Mouse (Mus musculus) fat pad, adult 2 months (tissue): ENCODE data around the gene Hdac1.
A peak's percentile ranks its signal among the peaks of the same experiment; 100 is the strongest.
"Not testable (repeated sequence)": the region's sequence is repeated elsewhere in the genome, so short reads cannot be mapped to it uniquely, and the experiment has no call there.

Source experiments
- DNase-seq: peaks from one replicate; pipeline ENCODE4 v3.0.0-alpha.2; 2011; ENCODE audit warnings: low read depth, low spot score; ENCODE audit errors: extremely low read depth

The Hdac1 gene

GRCm38 (mm10) chr4:129558321-129558955 is 15.9 kb upstream of the Hdac1 start:
- no peak for DNase-seq

GRCm38 (mm10) chr4:129557256-129557808 is 14.8 kb upstream of the Hdac1 start:
- DNase-seq: no peak

- peak; percentile 19 for DNase-seq
These were observed 14.2 kb upstream of the Hdac1 start for GRCm38 (mm10) chr4:129556532-129557223.

- DNase-seq: no peak
These were observed 13.5 kb upstream of the Hdac1 start for GRCm38 (mm10) chr4:129555862-129556531.

- no peak for DNase-seq
These were observed 12.9 kb upstream of the Hdac1 start for GRCm38 (mm10) chr4:129555421-129555861.

GRCm38 (mm10) chr4:129554512-129554911 is 12.0 kb upstream of the Hdac1 start:
- DNase-seq: not testable (repeated sequence)

- no peak for DNase-seq
These were observed 7.8 kb upstream of the Hdac1 start for GRCm38 (mm10) chr4:129550295-129550694.

GRCm38 (mm10) chr4:129549306-129549705 is 6.8 kb upstream of the Hdac1 start:
- DNase-seq: no peak

GRCm38 (mm10) chr4:129547631-129548030 is 5.1 kb upstream of the Hdac1 start:
- DNase-seq: not testable (repeated sequence)

GRCm38 (mm10) chr4:129544106-129544505 is 1.6 kb upstream of the Hdac1 start:
- DNase-seq: no peak

- DNase-seq: no peak
These were observed 483 bp downstream of the Hdac1 start for GRCm38 (mm10) chr4:129541868-129542591.

GRCm38 (mm10) chr4:129540012-129540411 is 2.5 kb downstream of the Hdac1 start:
- no peak for DNase-seq

GRCm38 (mm10) chr4:129528901-129529300 is 13.6 kb downstream of the Hdac1 start:
- DNase-seq: not testable (repeated sequence)

- DNase-seq: no peak
These were observed 16.6 kb downstream of the Hdac1 start for GRCm38 (mm10) chr4:129525889-129526288.

GRCm38 (mm10) chr4:129525338-129525737 is 17.2 kb downstream of the Hdac1 start:
- no peak for DNase-seq

GRCm38 (mm10) chr4:129518519-129518918 is 24.0 kb downstream of the Hdac1 start:
- no peak for DNase-seq

GRCm38 (mm10) chr4:129516925-129517324 is 25.6 kb downstream of the Hdac1 start:
- no peak for DNase-seq

- DNase-seq: no peak
These were observed 28.1 kb downstream of the Hdac1 start for GRCm38 (mm10) chr4:129514300-129514898.

GRCm38 (mm10) chr4:129513891-129514290 is 28.6 kb downstream of the Hdac1 start:
- no peak for DNase-seq

- DNase-seq: peak; percentile 40
These were observed 29.3 kb downstream of the Hdac1 start, which contains the start of gene Marcksl1 for GRCm38 (mm10) chr4:129513086-129513767. Marcksl1 (plus strand) TSS chr4:129513581.
